Comparison of ENCODE assay signal across 15 mouse cellular contexts in genomic region chr14:30622130-30622529, GRCm38 (mm10). TPM values are rescaled to one million over a fixed set of nuclear protein-coding genes. Genes with fewer than 3 reads are reported as not detected.
A peak's percentile ranks its signal among the peaks of the same experiment; 100 is the strongest.
DNase-seq lines count a peak whose midpoint lies in the region; ATAC-seq and TF ChIP-seq lines count a peak whose summit lies in the region.
"Had no signal": no experiment of that assay in that cellular context is flagged by ENCODE, and none has a peak within 500 bp of the region (broad histone marks: within the 10 kb centered on the region; RNA-seq: fewer than 3 reads in every experiment).

No protein-coding gene starts in this region.

- peak overlapping the region; percentile 27 for H3K27ac ChIP-seq in kidney, adult 2 months (ENCODE audit: insufficient read depth, low read depth, low read length)
- H3K27ac ChIP-seq in kidney, embryonic 16.5 days (ENCODE audit: low read length), result no peak overlapping the region
- H3K27ac ChIP-seq in stomach, embryonic 16.5 days (ENCODE audit: low read length), result no peak overlapping the region
- no peak overlapping the region for H3K27ac ChIP-seq in midbrain, embryonic 16.5 days (ENCODE audit: low read length)
- H3K27ac ChIP-seq: hindbrain, embryonic 15.5 days; stomach, embryonic 15.5 days had no signal

- TF ChIP-seq POLR2A in kidney, adult 2 months (IDR thresholded peaks at IDR 0.05; ENCODE audit: low read depth, low read length), result no peak

- intact Hi-C loops in left cerebral cortex, postnatal 10 days (cut with DNase I), result no loop called here

- ATAC-seq in kidney, embryonic 16.5 days (ENCODE audit: low FRiP score, low TSS enrichment), result no peak
- no peak for ATAC-seq in stomach, embryonic 16.5 days (ENCODE audit: insufficient read depth, low FRiP score)
- ATAC-seq in midbrain, embryonic 16.5 days, result no peak
- ATAC-seq: forebrain, embryonic 14.5 days; Patski had no signal

- no peak overlapping the region for H3K4me2 ChIP-seq in kidney, embryonic 16.5 days (replicated peaks; ENCODE audit: low read depth, low read length)
- no peak overlapping the region for H3K4me2 ChIP-seq in stomach, embryonic 16.5 days (ENCODE audit: low read depth, low read length)
- H3K4me2 ChIP-seq in midbrain, embryonic 16.5 days (ENCODE audit: low read length), result no peak overlapping the region
- H3K4me2 ChIP-seq: hindbrain, embryonic 15.5 days; stomach, embryonic 15.5 days had no signal

- no peaks in the 10 kb centered on the region for H3K9me3 ChIP-seq in kidney, embryonic 16.5 days (ENCODE audit: low read length)
- H3K9me3 ChIP-seq in stomach, embryonic 16.5 days (replicated peaks; ENCODE audit: control insufficient read depth, low read length), result no peaks in the 10 kb centered on the region
- H3K9me3 ChIP-seq in midbrain, embryonic 16.5 days (replicated peaks; ENCODE audit: control insufficient read depth, low read length, poor library complexity, severe bottlenecking), result no peaks in the 10 kb centered on the region
- H3K9me3 ChIP-seq: hindbrain, embryonic 15.5 days; stomach, embryonic 15.5 days had no signal

- WGBS in kidney, adult 2 months, result 37% methylated on average over 7 of the region's 7 CpGs
- 73% methylated on average over 7 of the region's 7 CpGs for whole genome bisulfite sequencing in kidney, embryonic 16.5 days
- WGBS in stomach, embryonic 16.5 days, result 76% methylated on average over 7 of the region's 7 CpGs
- WGBS in midbrain, embryonic 16.5 days, result 90% methylated on average over 7 of the region's 7 CpGs

- no peaks in the 10 kb centered on the region for H3K36me3 ChIP-seq in kidney, adult 2 months (ENCODE audit: control insufficient read depth, insufficient read depth, low read length)
- H3K36me3 ChIP-seq in kidney, embryonic 16.5 days (ENCODE audit: insufficient read depth, low read length), result no peaks in the 10 kb centered on the region
- H3K36me3 ChIP-seq in stomach, embryonic 16.5 days (ENCODE audit: control insufficient read depth, insufficient read depth, low read length), result 0 out of 2 replicates have a peak, but pooled peaks cover 2% of the 10 kb centered on the region
- H3K36me3 ChIP-seq in midbrain, embryonic 16.5 days (ENCODE audit: control insufficient read depth, insufficient read depth, low read length), result no peaks in the 10 kb centered on the region
- H3K36me3 ChIP-seq: hindbrain, embryonic 15.5 days; stomach, embryonic 15.5 days had no signal

- no peaks in the 10 kb centered on the region for H3K27me3 ChIP-seq in kidney, adult 2 months (replicated peaks; ENCODE audit: control insufficient read depth, insufficient read depth, low read length)
- H3K27me3 ChIP-seq in kidney, embryonic 16.5 days (ENCODE audit: insufficient read depth, low read length), result no peaks in the 10 kb centered on the region
- no peaks in the 10 kb centered on the region for H3K27me3 ChIP-seq in stomach, embryonic 16.5 days (ENCODE audit: control insufficient read depth, insufficient read depth, low read length)
- peaks cover 17% of the 10 kb centered on the region for H3K27me3 ChIP-seq in midbrain, embryonic 16.5 days (ENCODE audit: control insufficient read depth, insufficient read depth, low read depth, low read length)
- H3K27me3 ChIP-seq: CH12.LX; Patski; stomach, embryonic 15.5 days had no signal

- no peak for TF ChIP-seq CTCF in kidney, adult 2 months (conservative IDR thresholded peaks at IDR 0.05; ENCODE audit: insufficient read depth, insufficient read length, low read depth, low read length)

- H3K4me1 ChIP-seq in kidney, adult 2 months (ENCODE audit: control insufficient read depth, insufficient read depth, low read length), result peaks cover 22% of the 10 kb centered on the region; the same call in 1 of the 2 replicates
- peaks cover 28% of the 10 kb centered on the region for H3K4me1 ChIP-seq in kidney, embryonic 16.5 days (ENCODE audit: insufficient read depth, low read length)
- H3K4me1 ChIP-seq in stomach, embryonic 16.5 days (ENCODE audit: control insufficient read depth, insufficient read depth, low read length), result peaks cover 31% of the 10 kb centered on the region
- H3K4me1 ChIP-seq in midbrain, embryonic 16.5 days (ENCODE audit: control insufficient read depth, insufficient read depth, low read length), result peaks cover 10% of the 10 kb centered on the region; the same call in 1 of the 2 replicates

- peak; percentile 90 for DNase-seq in kidney, adult 2 months
- DNase-seq in cerebellum, postnatal 36 days, result peak; percentile 35 to 40
- peak; percentile 88 to 90 for DNase-seq in kidney, postnatal 36 days
- DNase-seq in urinary bladder, postnatal 36 days (ENCODE audit: low spot score in 2 of 2), result no peak
- DNase-seq in left cerebral cortex, postnatal 10 days (ENCODE audit: extremely low spot score in 1 of 2, low spot score in 2 of 2), result no peak
- DNase-seq: gastrocnemius, postnatal 36 days had no signal

- no peak overlapping the region for H3K9ac ChIP-seq in kidney, embryonic 16.5 days (replicated peaks; ENCODE audit: low read length)
- peak overlapping the region; percentile 9; the same call in 1 of the 2 replicates for H3K9ac ChIP-seq in stomach, embryonic 16.5 days (ENCODE audit: low read length)
- no peak overlapping the region for H3K9ac ChIP-seq in midbrain, embryonic 16.5 days (ENCODE audit: low read depth, low read length)
- H3K9ac ChIP-seq: hindbrain, embryonic 15.5 days; stomach, embryonic 15.5 days had no signal

- no peak overlapping the region for H3K4me3 ChIP-seq in kidney, adult 2 months (ENCODE audit: insufficient read depth, low read depth, low read length)
- no peak overlapping the region for H3K4me3 ChIP-seq in kidney, embryonic 16.5 days (ENCODE audit: low read length)
- H3K4me3 ChIP-seq in stomach, embryonic 16.5 days (replicated peaks; ENCODE audit: low read length), result no peak overlapping the region
- no peak overlapping the region for H3K4me3 ChIP-seq in midbrain, embryonic 16.5 days (ENCODE audit: low read depth, low read length)
- H3K4me3 ChIP-seq: hindbrain, embryonic 15.5 days; myocyte; stomach, embryonic 15.5 days had no signal

RNA-seq across cellular contexts. Expression of gene Prkcd, which starts 3.9 kb away (rescaled TPM):
- polyA plus RNA-seq in kidney, adult 2 months (2012; rRNA removed), result 80.6 and 96.2 TPM in 2 replicates
- polyA plus RNA-seq in kidney, embryonic 16.5 days (2015; fragmentation: Nextera tagmentation; extraction: Ambion mirVana), result 48.9 and 52.4 TPM in 2 replicates
- 54.8 and 56.5 TPM in 2 replicates for polyA plus RNA-seq in stomach, embryonic 16.5 days (2015; fragmentation: Nextera tagmentation; extraction: Ambion mirVana)
- 10 to 100 TPM; 17.1 to 19.4 TPM for total RNA-seq in left cerebral cortex, postnatal 10 days (2021)
- polyA plus RNA-seq in midbrain, embryonic 16.5 days (2015; fragmentation: Nextera tagmentation; extraction: Ambion mirVana), result 13.9 and 15.4 TPM in 2 replicates

RNA-seq across cellular contexts. Expression of gene Rft1, which starts 32.0 kb away (rescaled TPM):
- 17.6 and 18.8 TPM in 2 replicates for polyA plus RNA-seq in kidney, adult 2 months (2012; rRNA removed)
- 19.6 and 20.3 TPM in 2 replicates for polyA plus RNA-seq in kidney, embryonic 16.5 days (2015; fragmentation: Nextera tagmentation; extraction: Ambion mirVana)
- 15.6 and 17.7 TPM in 2 replicates for polyA plus RNA-seq in stomach, embryonic 16.5 days (2015; fragmentation: Nextera tagmentation; extraction: Ambion mirVana)
- 10 to 100 TPM; 11.0 to 12.0 TPM for total RNA-seq in left cerebral cortex, postnatal 10 days (2021)
- polyA plus RNA-seq in midbrain, embryonic 16.5 days (2015; fragmentation: Nextera tagmentation; extraction: Ambion mirVana), result 8.3 and 9.4 TPM in 2 replicates

Comparison
In these comparisons a context has a peak if more than half of its experiments do, and no peak if none do; other contexts are left out.
1. DNase-seq: peak in kidney, adult 2 months (single experiment), cerebellum, postnatal 36 days (2 of 2) and kidney, postnatal 36 days (2 of 2); none in urinary bladder, postnatal 36 days (0 of 2) and left cerebral cortex, postnatal 10 days (0 of 2).